Mouse (Mus musculus): Measurements from ENCODE around the gene Gpc6.

GRCm38 (mm10) chr14:116928395-116928794 lies 3.3 kb downstream of the Gpc6 start:
- TF ChIP-seq CTCF (IDR thresholded peaks at IDR 0.05; ENCODE audit: low read depth, low read length) (no peak), POLR2A (IDR thresholded peaks at IDR 0.05; ENCODE audit: borderline replicate concordance, low read depth, low read length) (no peak)

Data from bone marrow macrophage, adult 2 months (primary cell).